Mouse (Mus musculus): Measurements from ENCODE around the gene Nfia. TPM values are rescaled to one million over a fixed set of nuclear protein-coding genes. Genes with fewer than 3 reads are reported as not detected.

Nfia gene
- polyA plus RNA-seq, 1 experiment: 0.02 TPM

- no peak for TF ChIP-seq GATA1 (IDR thresholded peaks at IDR 0.05; ENCODE audit: borderline replicate concordance, low read length)
- no peak for TF ChIP-seq FLI1 (IDR thresholded peaks at IDR 0.05; ENCODE audit: low read length)
- H3K36me3 ChIP-seq (replicated peaks; ENCODE audit: low read length): no peaks in the 10 kb centered on the region
- peaks cover 2% of the 10 kb centered on the region for H3K27me3 ChIP-seq (replicated peaks)
- no peaks in the 10 kb centered on the region for H3K4me1 ChIP-seq
- no peak overlapping the region for H3K4me3 ChIP-seq (replicated peaks)
- no peaks in the 10 kb centered on the region for H3K9me3 ChIP-seq
These were observed 48.1 kb downstream of the Nfia start for GRCm38 (mm10) chr4:97820474-97821259.

DNA sequence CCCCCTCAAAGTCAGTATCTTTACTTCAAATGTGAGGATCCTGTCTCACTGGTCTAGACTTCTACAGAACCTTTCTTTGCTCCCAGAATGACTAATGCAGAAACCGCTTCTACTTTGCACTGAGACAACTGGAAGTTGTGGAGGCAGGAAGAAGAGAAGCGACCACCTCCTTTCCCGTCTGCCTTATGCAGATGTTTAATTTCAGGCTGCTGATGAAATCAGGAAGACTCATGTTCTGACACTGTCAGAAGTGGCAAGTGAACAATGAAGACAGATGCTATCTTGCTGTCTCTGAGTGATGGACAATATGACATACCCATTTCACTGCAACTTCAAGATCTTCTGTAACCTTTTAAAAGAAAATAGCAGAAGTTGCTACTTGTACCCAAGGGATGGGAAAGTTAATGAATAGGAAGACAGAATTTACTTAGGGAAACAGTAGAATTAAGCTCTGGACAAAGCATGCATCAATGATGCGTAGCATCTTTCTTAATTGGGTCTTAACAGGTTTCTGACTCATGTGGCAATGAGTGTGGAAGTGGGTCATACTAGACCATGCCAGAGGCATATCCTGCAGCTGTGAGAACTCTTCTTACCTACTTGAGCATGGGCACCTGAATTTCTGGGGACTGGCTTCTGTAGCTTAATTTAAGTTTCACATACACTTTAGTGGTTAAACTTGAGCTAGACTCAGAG, 49.2 kb downstream of the Nfia start:
- Histone ChIP-seq H3K9me3 (no peaks in the 10 kb centered on the region), H3K27me3 (replicated peaks) (peaks cover 2% of the 10 kb centered on the region), H3K36me3 (replicated peaks; ENCODE audit: low read length) (no peaks in the 10 kb centered on the region), H3K4me1 (no peaks in the 10 kb centered on the region), H3K4me3 (replicated peaks) (no peak overlapping the region)
- TF ChIP-seq GATA1 (IDR thresholded peaks at IDR 0.05; ENCODE audit: borderline replicate concordance, low read length): no peak
- no peak for TF ChIP-seq FLI1 (IDR thresholded peaks at IDR 0.05; ENCODE audit: low read length)

- H3K36me3 ChIP-seq (replicated peaks; ENCODE audit: low read length): no peaks in the 10 kb centered on the region
- H3K4me3 ChIP-seq (replicated peaks): no peak overlapping the region
- no peaks in the 10 kb centered on the region for H3K4me1 ChIP-seq
- no peaks in the 10 kb centered on the region for H3K9me3 ChIP-seq
- TF ChIP-seq FLI1 (IDR thresholded peaks at IDR 0.05; ENCODE audit: low read length) (no peak), GATA1 (IDR thresholded peaks at IDR 0.05; ENCODE audit: borderline replicate concordance, low read length) (no peak)
- peaks cover 7% of the 10 kb centered on the region for H3K27me3 ChIP-seq (replicated peaks)
These were observed 51.0 kb downstream of the Nfia start for GRCm38 (mm10) chr4:97823512-97823911.

DNA sequence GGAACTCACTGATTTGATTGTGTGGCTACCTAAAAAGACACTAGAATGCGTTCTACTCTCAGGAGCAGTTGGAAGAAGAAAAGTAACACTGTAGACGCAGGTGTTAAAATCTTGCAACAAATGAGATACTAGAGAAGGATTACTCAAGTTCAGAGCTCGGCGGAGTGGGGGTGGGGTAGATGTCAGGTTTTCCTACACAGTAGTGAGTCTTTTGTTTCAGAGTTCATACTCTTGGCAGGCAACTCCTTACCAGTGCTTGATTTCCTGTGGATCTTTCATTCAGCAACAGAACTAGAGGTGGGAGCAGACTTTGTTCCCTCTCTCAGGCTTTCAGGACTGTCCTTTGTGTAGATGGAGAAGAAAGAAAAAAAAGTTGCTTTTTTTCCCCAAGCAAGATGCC, 51.9 kb downstream of the Nfia start:
- no peaks in the 10 kb centered on the region for H3K9me3 ChIP-seq
- TF ChIP-seq FLI1 (IDR thresholded peaks at IDR 0.05; ENCODE audit: low read length) (no peak), GATA1 (IDR thresholded peaks at IDR 0.05; ENCODE audit: borderline replicate concordance, low read length) (no peak)

DNA sequence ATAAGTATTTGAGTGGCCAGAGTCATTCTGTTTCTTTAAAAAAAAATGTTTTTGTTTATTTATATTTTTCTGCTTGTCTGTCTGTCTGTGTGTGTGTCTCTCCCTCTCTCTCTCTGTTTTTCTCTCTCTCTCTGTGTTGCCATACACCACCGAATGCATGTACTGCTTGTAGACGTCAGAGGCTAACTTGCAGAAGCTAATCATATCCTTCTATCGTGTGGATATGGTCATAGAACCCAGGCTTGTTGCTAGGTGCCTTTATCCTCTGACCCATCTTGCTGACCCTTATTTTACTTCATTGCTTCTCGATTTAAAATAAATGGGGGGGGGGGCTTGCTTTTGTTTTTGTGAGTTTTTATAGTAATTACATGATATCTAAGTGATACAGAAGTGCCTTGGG, 52.9 kb downstream of the Nfia start:
- TF ChIP-seq GATA1 (IDR thresholded peaks at IDR 0.05; ENCODE audit: borderline replicate concordance, low read length) (no peak), FLI1 (IDR thresholded peaks at IDR 0.05; ENCODE audit: low read length) (no peak)
- Histone ChIP-seq H3K36me3 (replicated peaks; ENCODE audit: low read length) (no peaks in the 10 kb centered on the region), H3K9me3 (no peaks in the 10 kb centered on the region)

More for the DNA sequence above, 51.9 kb downstream of the Nfia start:
- no peaks in the 10 kb centered on the region for H3K36me3 ChIP-seq (replicated peaks; ENCODE audit: low read length)
- H3K27me3 ChIP-seq (replicated peaks): peaks cover 7% of the 10 kb centered on the region
- H3K4me1 ChIP-seq: peaks cover under 1% of the 10 kb centered on the region
- H3K4me3 ChIP-seq (replicated peaks): no peak overlapping the region

GRCm38 (mm10) chr4:97825841-97826240, 53.3 kb downstream of the Nfia start:
- Histone ChIP-seq H3K4me1 (peaks cover 12% of the 10 kb centered on the region), H3K27me3 (replicated peaks) (peaks cover 16% of the 10 kb centered on the region), H3K36me3 (replicated peaks; ENCODE audit: low read length) (no peaks in the 10 kb centered on the region), H3K4me3 (replicated peaks) (no peak overlapping the region), H3K9me3 (no peaks in the 10 kb centered on the region)
- TF ChIP-seq FLI1 (IDR thresholded peaks at IDR 0.05; ENCODE audit: low read length) (no peak), GATA1 (IDR thresholded peaks at IDR 0.05; ENCODE audit: borderline replicate concordance, low read length) (no peak)

More for the DNA sequence above, 52.9 kb downstream of the Nfia start:
- Histone ChIP-seq H3K4me3 (replicated peaks) (no peak overlapping the region), H3K27me3 (replicated peaks) (peaks cover 14% of the 10 kb centered on the region), H3K4me1 (peaks cover 9% of the 10 kb centered on the region)

DNA sequence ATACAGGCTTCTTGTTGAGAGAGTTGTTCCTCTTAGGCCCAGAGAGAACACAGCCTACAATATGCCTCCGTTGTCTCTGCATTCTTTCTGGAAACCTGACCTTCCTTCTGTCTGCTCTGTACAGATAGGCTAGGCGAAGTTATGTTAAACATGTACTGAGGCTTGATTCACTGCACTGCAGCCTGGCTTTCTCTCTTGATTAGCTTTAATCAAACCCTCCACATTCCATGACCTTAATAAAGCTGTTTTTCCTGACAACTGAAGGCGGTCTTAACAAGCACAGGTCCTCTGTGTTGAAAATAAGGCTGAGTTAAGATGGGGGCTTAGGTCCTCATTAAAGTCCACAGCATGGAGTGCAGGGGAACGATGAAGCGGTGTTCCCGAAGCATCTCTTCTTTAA, 54.6 kb downstream of the Nfia start:
- Histone ChIP-seq H3K9me3 (no peaks in the 10 kb centered on the region), H3K36me3 (replicated peaks; ENCODE audit: low read length) (no peaks in the 10 kb centered on the region)
- TF ChIP-seq FLI1 (IDR thresholded peaks at IDR 0.05; ENCODE audit: low read length) (no peak), GATA1 (IDR thresholded peaks at IDR 0.05; ENCODE audit: borderline replicate concordance, low read length) (no peak)

GRCm38 (mm10) chr4:97828579-97828978, 56.0 kb downstream of the Nfia start:
- Histone ChIP-seq H3K4me3 (replicated peaks) (no peak overlapping the region), H3K4me1 (peaks cover 24% of the 10 kb centered on the region), H3K27me3 (replicated peaks) (peaks cover 31% of the 10 kb centered on the region), H3K36me3 (replicated peaks; ENCODE audit: low read length) (no peaks in the 10 kb centered on the region), H3K9me3 (no peaks in the 10 kb centered on the region)
- TF ChIP-seq GATA1 (IDR thresholded peaks at IDR 0.05; ENCODE audit: borderline replicate concordance, low read length) (no peak), FLI1 (IDR thresholded peaks at IDR 0.05; ENCODE audit: low read length) (no peak)

More for the DNA sequence above, 54.6 kb downstream of the Nfia start:
- H3K27me3 ChIP-seq (replicated peaks): peaks cover 24% of the 10 kb centered on the region
- peaks cover 24% of the 10 kb centered on the region for H3K4me1 ChIP-seq
- H3K4me3 ChIP-seq (replicated peaks): no peak overlapping the region

DNA sequence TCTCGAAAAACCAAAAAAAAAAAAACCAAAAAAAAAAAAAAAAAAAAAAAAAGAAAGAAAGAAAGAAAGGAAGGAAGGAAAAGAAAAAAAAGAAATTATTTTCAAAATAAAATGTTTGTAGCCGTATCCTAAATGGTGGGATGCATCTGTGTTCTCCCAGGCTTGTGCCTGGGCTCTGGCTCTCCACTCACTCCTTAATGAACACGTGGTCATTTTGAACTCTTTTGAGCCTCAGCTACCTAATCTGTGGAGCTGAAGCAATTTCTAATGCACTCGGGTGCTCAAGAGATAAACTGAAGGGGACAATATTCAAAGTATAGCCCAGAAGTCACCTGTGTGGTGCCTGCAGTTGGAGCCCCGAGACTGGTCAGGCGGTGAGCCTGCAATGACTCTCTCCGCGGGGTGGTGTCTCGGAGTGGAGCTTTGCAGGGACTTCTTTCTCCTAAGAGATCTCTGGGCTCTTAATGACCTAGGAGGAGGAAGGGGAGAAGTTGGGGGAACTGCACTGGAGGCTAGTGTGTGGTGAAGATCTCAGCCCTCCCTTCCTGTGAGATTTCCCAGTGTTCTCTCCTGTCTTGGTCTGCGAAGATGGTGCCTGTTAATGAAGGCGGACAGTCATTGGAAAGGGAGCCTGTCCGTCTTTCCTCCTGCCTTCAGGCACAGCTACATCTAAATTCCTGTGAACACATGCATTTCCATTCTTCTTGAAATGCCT, 57.0 kb downstream of the Nfia start:
- H3K4me1 ChIP-seq: peaks cover 24% of the 10 kb centered on the region
- H3K9me3 ChIP-seq: no peaks in the 10 kb centered on the region
- no peak overlapping the region for H3K4me3 ChIP-seq (replicated peaks)
- TF ChIP-seq GATA1 (IDR thresholded peaks at IDR 0.05; ENCODE audit: borderline replicate concordance, low read length): no peak
- no peak for TF ChIP-seq FLI1 (IDR thresholded peaks at IDR 0.05; ENCODE audit: low read length)
- peaks cover 40% of the 10 kb centered on the region for H3K27me3 ChIP-seq (replicated peaks)
- H3K36me3 ChIP-seq (replicated peaks; ENCODE audit: low read length): no peaks in the 10 kb centered on the region
